Mouse (Mus musculus) midbrain, embryonic 13.5 days (tissue): ENCODE results near the gene Zbtb38. TPM values are rescaled to one million over a fixed set of nuclear protein-coding genes. Genes with fewer than 3 reads are reported as not detected.

Experiments
- ATAC-seq: fragments of 200-750 bp; cut with Nextera tagmentation; 2 replicates; pipeline ENCODE4 v1.8.0; 2017; ENCODE audit warnings: mild to moderate bottlenecking, moderate TSS enrichment, moderate library complexity
- H3K27ac ChIP-seq: fragments of 300-500 bp; sonication (generic); 2 replicates; pipeline ENCODE4 v1.5.1; 2015; ENCODE audit warnings: inconsistent platforms, mild to moderate bottlenecking, moderate library complexity
- H3K27me3 ChIP-seq: fragments of 300-500 bp; sonication (generic); 2 replicates; pipeline ENCODE4 v1.6.1; 2015; ENCODE audit warnings: mild to moderate bottlenecking, inconsistent platforms
- H3K36me3 ChIP-seq: fragments of 300-500 bp; sonication (generic); 2 replicates; pipeline ENCODE4 v1.6.1; 2015; ENCODE audit warnings: mild to moderate bottlenecking, inconsistent platforms
- H3K4me1 ChIP-seq: fragments of 300-500 bp; sonication (generic); replicated peaks from 2 replicates; pipeline ENCODE4 v1.6.1; 2015; ENCODE audit warnings: inconsistent platforms
- H3K4me2 ChIP-seq: fragments of 300-500 bp; sonication (generic); replicated peaks from 2 replicates; pipeline ENCODE4 v1.6.1; 2015; ENCODE audit warnings: moderate library complexity, mild to moderate bottlenecking, inconsistent platforms
- H3K4me3 ChIP-seq: fragments of 300-500 bp; sonication (generic); replicated peaks from 2 replicates; pipeline ENCODE4 v1.5.1; 2015; ENCODE audit warnings: mild to moderate bottlenecking, inconsistent platforms
- H3K9ac ChIP-seq: fragments of 300-500 bp; sonication (generic); replicated peaks from 2 replicates; pipeline ENCODE4 v1.6.1; 2015; ENCODE audit warnings: mild to moderate bottlenecking, inconsistent platforms
- H3K9me3 ChIP-seq: fragments of 300-500 bp; sonication (generic); 2 replicates; pipeline ENCODE4 v1.6.1; 2016; ENCODE audit warnings: mild to moderate bottlenecking, inconsistent platforms
- WGBS: fragments of 180-500 bp; shearing (Covaris S2); methylation state at CpG from one replicate; pipeline ENCODE4 v1.1.7; 2015; 5-methylcytosine and 5-hydroxymethylcytosine counted together
- polyA plus RNA-seq: library from polyadenylated mRNA; unstranded; fragments of >200 nt; fragmentation: Nextera tagmentation; extraction: Ambion mirVana; gene quantifications from 2 replicates; pipeline ENCODE4 v1.2.1, GENCODE M21; 2015

Gene Zbtb38
- polyA plus RNA-seq: 38.0 and 41.1 TPM in 2 replicates

GRCm38 (mm10) chr9:96752603-96753114 is at the start of gene Zbtb38:
Zbtb38 (minus strand) TSS chr9:96752831.
- no peak within 1 kb of the TSS for H3K27ac ChIP-seq
- no peaks in the 10 kb centered on the region for H3K9me3 ChIP-seq
- H3K4me1 ChIP-seq: peaks cover 6% of the 10 kb centered on the region
- H3K27me3 ChIP-seq: no peaks in the 10 kb centered on the region
- no peak within 1 kb of the TSS for H3K4me3 ChIP-seq
- H3K4me2 ChIP-seq: no peak within 1 kb of the TSS
- H3K9ac ChIP-seq: no peak within 1 kb of the TSS
- H3K36me3 ChIP-seq: no peaks in the 10 kb centered on the region
- ATAC-seq: peak; percentile 63; the same call in 1 of the 2 replicates
- WGBS: 48% methylated on average over 15 of the region's 15 CpGs

GRCm38 (mm10) chr9:96800131-96800825 is 47.6 kb upstream of the Zbtb38 start:
- WGBS: 41% methylated on average over 5 of the region's 5 CpGs
- H3K27ac ChIP-seq: no peak overlapping the region
- no peaks in the 10 kb centered on the region for H3K36me3 ChIP-seq
- H3K4me1 ChIP-seq: peaks cover 2% of the 10 kb centered on the region
- no peak for ATAC-seq
- no peak overlapping the region for H3K4me3 ChIP-seq
- H3K9ac ChIP-seq: no peak overlapping the region
- no peak overlapping the region for H3K4me2 ChIP-seq
- no peaks in the 10 kb centered on the region for H3K27me3 ChIP-seq
- H3K9me3 ChIP-seq: no peaks in the 10 kb centered on the region

- H3K27ac ChIP-seq: no peak overlapping the region
- peaks cover 4% of the 10 kb centered on the region for H3K4me1 ChIP-seq
- no peak overlapping the region for H3K4me3 ChIP-seq
- no peak overlapping the region for H3K9ac ChIP-seq
- over 99% methylated on average over 3 of the region's 3 CpGs for WGBS
- no peak for ATAC-seq
- H3K4me2 ChIP-seq: no peak overlapping the region
- H3K36me3 ChIP-seq: no peaks in the 10 kb centered on the region
- H3K9me3 ChIP-seq: no peaks in the 10 kb centered on the region
- H3K27me3 ChIP-seq: no peaks in the 10 kb centered on the region
Observed at GRCm38 (mm10) chr9:96797311-96797710, 44.7 kb upstream of the Zbtb38 start.

- Histone ChIP-seq H3K9me3 (no peaks in the 10 kb centered on the region), H3K36me3 (no peaks in the 10 kb centered on the region), H3K4me3 (peak overlapping the region; percentile 41), H3K27me3 (no peaks in the 10 kb centered on the region), H3K4me2 (peak overlapping the region; percentile 56), H3K9ac (peak overlapping the region; percentile 51; the same call in 1 of the 2 replicates), H3K4me1 (peaks cover 4% of the 10 kb centered on the region), H3K27ac (peak overlapping the region; percentile 37)
- ATAC-seq: peak; percentile 91
- WGBS: 11% methylated on average over 10 of the region's 10 CpGs
Observed at GRCm38 (mm10) chr9:96795399-96795928, 42.8 kb upstream of the Zbtb38 start.

GRCm38 (mm10) chr9:96794601-96795000 is 42.0 kb upstream of the Zbtb38 start:
- no peaks in the 10 kb centered on the region for H3K36me3 ChIP-seq
- H3K27ac ChIP-seq: no peak overlapping the region
- H3K4me2 ChIP-seq: no peak overlapping the region
- no peak overlapping the region for H3K9ac ChIP-seq
- no peaks in the 10 kb centered on the region for H3K9me3 ChIP-seq
- 93% methylated on average over 2 of the region's 2 CpGs for WGBS
- H3K4me1 ChIP-seq: peaks cover 4% of the 10 kb centered on the region
- H3K27me3 ChIP-seq: no peaks in the 10 kb centered on the region
- no peak overlapping the region for H3K4me3 ChIP-seq
- no peak for ATAC-seq

GRCm38 (mm10) chr9:96792543-96792942 is 39.9 kb upstream of the Zbtb38 start:
- H3K4me1 ChIP-seq: peaks cover 6% of the 10 kb centered on the region
- ATAC-seq: no peak
- no peak overlapping the region for H3K4me2 ChIP-seq
- H3K27me3 ChIP-seq: no peaks in the 10 kb centered on the region
- no peaks in the 10 kb centered on the region for H3K36me3 ChIP-seq
- H3K27ac ChIP-seq: no peak overlapping the region
- WGBS: 82% methylated on average over 2 of the region's 2 CpGs
- H3K9me3 ChIP-seq: no peaks in the 10 kb centered on the region
- H3K4me3 ChIP-seq: no peak overlapping the region
- H3K9ac ChIP-seq: no peak overlapping the region

- H3K9ac ChIP-seq: no peak overlapping the region
- 40% methylated on average over 4 of the region's 4 CpGs for WGBS
Observed at GRCm38 (mm10) chr9:96790389-96791007, 37.9 kb upstream of the Zbtb38 start.

GRCm38 (mm10) chr9:96789906-96790305 is 37.3 kb upstream of the Zbtb38 start:
- H3K9me3 ChIP-seq: no peaks in the 10 kb centered on the region
- 0 out of 2 replicates have a peak, but pooled peaks cover 2% of the 10 kb centered on the region for H3K4me1 ChIP-seq
- WGBS: 55% methylated on average over 3 of the region's 3 CpGs
- no peak overlapping the region for H3K9ac ChIP-seq
- H3K4me2 ChIP-seq: no peak overlapping the region
- H3K36me3 ChIP-seq: no peaks in the 10 kb centered on the region
- no peak for ATAC-seq
- no peaks in the 10 kb centered on the region for H3K27me3 ChIP-seq
- H3K27ac ChIP-seq: no peak overlapping the region
- H3K4me3 ChIP-seq: no peak overlapping the region

More at GRCm38 (mm10) chr9:96790389-96791007, 37.9 kb upstream of the Zbtb38 start:
- Histone ChIP-seq H3K4me2 (no peak overlapping the region), H3K4me3 (no peak overlapping the region), H3K4me1 (peaks cover 6% of the 10 kb centered on the region), H3K27me3 (no peaks in the 10 kb centered on the region), H3K9me3 (no peaks in the 10 kb centered on the region), H3K27ac (no peak overlapping the region), H3K36me3 (no peaks in the 10 kb centered on the region)
- no peak for ATAC-seq

GRCm38 (mm10) chr9:96787797-96788196 is 35.2 kb upstream of the Zbtb38 start:
- Histone ChIP-seq H3K4me2 (no peak overlapping the region), H3K36me3 (no peaks in the 10 kb centered on the region), H3K27ac (no peak overlapping the region), H3K27me3 (no peaks in the 10 kb centered on the region), H3K9ac (no peak overlapping the region), H3K9me3 (no peaks in the 10 kb centered on the region), H3K4me1 (0 out of 2 replicates have a peak, but pooled peaks cover 2% of the 10 kb centered on the region), H3K4me3 (no peak overlapping the region)
- ATAC-seq: no peak
- 76% methylated on average over 10 of the region's 10 CpGs for WGBS

GRCm38 (mm10) chr9:96785871-96786342 is 33.3 kb upstream of the Zbtb38 start:
- no peak overlapping the region for H3K27ac ChIP-seq
- WGBS: 67% methylated on average over 9 of the region's 9 CpGs
- H3K4me2 ChIP-seq: no peak overlapping the region
- H3K36me3 ChIP-seq: no peaks in the 10 kb centered on the region
- no peak overlapping the region for H3K4me3 ChIP-seq
- ATAC-seq: no peak
- H3K4me1 ChIP-seq: 0 out of 2 replicates have a peak, but pooled peaks cover 2% of the 10 kb centered on the region
- no peaks in the 10 kb centered on the region for H3K27me3 ChIP-seq
- no peaks in the 10 kb centered on the region for H3K9me3 ChIP-seq
- H3K9ac ChIP-seq: no peak overlapping the region

GRCm38 (mm10) chr9:96785187-96785586 is 32.6 kb upstream of the Zbtb38 start:
- ATAC-seq: no peak
- Histone ChIP-seq H3K9me3 (no peaks in the 10 kb centered on the region), H3K9ac (no peak overlapping the region), H3K4me1 (0 out of 2 replicates have a peak, but pooled peaks cover 2% of the 10 kb centered on the region), H3K27me3 (no peaks in the 10 kb centered on the region), H3K4me2 (no peak overlapping the region), H3K27ac (no peak overlapping the region), H3K4me3 (no peak overlapping the region), H3K36me3 (no peaks in the 10 kb centered on the region)
- 74% methylated on average over 3 of the region's 3 CpGs for WGBS

GRCm38 (mm10) chr9:96783667-96784066 is 31.0 kb upstream of the Zbtb38 start:
- no peak overlapping the region for H3K9ac ChIP-seq
- no peaks in the 10 kb centered on the region for H3K9me3 ChIP-seq
- H3K4me1 ChIP-seq: 0 out of 2 replicates have a peak, but pooled peaks cover 2% of the 10 kb centered on the region
- no peaks in the 10 kb centered on the region for H3K27me3 ChIP-seq
- no peak for ATAC-seq
- H3K4me3 ChIP-seq: no peak overlapping the region
- no peak overlapping the region for H3K27ac ChIP-seq
- no peak overlapping the region for H3K4me2 ChIP-seq
- H3K36me3 ChIP-seq: no peaks in the 10 kb centered on the region
- 96% methylated on average over 9 of the region's 9 CpGs for WGBS
